Mouse (Mus musculus) liver, adult (tissue): ENCODE results near the gene Sphk2.

Experiments
- GATA4 ChIP-seq: IDR thresholded peaks from 2 replicates; pipeline ENCODE4 v1.6.1; 2014; ENCODE audit warnings: mild to moderate bottlenecking, low read length; ENCODE audit not compliant: insufficient replicate concordance

Sphk2 gene

DNA sequence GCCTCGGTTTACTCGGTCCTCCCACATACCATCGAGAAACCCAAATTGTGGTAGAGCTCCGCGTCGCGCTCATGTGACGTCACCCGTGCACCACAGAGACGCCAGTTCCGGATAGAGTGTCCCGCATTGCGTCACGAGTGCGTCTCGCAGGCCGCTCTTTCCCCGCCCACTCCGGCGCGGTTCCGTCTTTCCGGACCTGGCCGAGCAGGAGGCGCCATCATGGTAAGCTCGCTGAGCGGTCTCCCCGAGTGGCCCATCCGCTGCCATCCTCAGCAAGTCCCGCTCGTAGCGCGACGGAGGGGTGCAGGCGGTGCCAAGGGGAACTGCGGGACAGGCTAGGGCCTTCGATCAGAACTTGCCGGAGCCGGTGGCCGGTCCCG lies at the start of gene Sphk2:
Sphk2 (minus strand) TSS at position 85 of the 380 bp plus-strand sequence.
- no peak; the same call in 1 of the 2 replicates for TF ChIP-seq GATA4

DNA sequence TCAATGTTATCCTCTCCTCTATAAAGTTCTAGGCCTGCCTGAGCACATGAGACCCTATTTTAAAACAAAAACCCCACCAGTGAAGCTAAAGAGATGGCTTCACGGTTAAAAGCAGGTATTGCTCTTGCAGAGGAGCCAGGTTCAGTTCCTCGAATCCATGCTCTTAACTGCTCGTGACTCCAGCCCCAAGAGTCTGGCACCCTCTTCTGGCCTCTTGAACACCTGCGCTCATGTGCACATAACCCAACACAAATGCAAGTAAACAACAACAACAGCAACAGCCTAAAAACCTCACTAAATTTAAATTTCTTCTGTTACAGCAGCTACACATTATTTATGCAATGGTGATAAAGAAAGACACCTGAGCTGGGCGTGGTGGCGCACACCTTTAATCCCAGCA lies 49.7 kb upstream of the Sphk2 start:
- TF ChIP-seq GATA4: no peak

DNA sequence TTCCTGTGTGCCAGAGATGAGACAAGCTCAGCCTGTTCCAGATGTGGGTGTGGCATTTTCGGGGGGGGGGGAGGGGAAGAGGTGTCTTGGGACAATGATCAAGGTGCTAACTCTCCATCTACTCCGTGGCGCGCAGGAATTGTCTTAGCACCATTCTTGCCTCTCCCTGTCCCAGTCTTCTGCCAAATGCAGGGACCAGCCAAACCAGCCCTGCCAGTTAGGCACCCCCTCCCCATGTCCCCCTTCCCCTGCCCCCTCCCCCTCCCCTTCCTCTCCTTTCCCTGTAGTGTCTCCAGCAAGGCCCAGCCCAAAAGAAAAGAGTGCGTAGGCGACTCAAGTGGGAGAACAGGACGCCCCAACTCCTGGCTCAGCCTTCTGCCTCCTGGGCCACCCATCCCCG lies 49.0 kb upstream of the Sphk2 start:
- TF ChIP-seq GATA4: no peak

DNA sequence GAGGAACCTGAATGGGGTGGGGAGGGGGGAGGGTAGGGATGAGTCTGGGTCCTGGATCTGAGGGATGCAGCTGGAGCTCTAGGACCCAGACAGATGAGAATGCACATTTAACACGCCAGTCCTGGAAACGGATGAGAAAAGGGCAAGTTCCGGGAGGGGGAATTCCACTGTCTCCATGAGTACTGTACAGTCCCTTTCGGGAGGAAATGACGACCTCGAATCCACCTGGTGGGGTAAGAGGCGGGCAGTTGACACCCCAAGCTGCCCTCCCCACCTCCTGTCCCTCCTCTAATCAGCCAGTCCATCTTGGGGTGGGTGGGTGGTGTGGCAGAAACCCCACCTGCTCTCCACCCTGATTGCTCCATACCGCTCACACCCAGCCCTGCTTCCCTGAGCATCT lies 48.2 kb upstream of the Sphk2 start:
- TF ChIP-seq GATA4: no peak

DNA sequence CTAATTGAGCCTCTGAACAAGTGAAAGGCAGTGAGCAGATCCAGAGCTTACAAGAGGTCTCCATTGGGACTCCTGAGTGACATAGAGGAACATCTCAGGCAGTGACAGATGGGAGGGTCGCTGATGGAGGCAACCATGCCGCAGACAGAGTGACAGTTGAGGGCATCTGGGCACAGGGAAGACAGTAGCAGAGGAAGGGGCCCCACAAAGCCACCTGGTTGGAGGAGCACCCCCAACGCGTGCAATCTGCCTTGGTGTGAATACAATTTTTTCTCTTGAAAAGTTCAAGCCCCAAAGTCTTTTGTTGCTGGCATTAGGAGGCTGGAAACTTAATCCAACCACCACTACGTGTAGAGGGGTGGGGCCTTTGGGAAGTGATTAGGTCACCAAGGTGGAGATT lies 42.3 kb upstream of the Sphk2 start:
- no peak for TF ChIP-seq GATA4

DNA sequence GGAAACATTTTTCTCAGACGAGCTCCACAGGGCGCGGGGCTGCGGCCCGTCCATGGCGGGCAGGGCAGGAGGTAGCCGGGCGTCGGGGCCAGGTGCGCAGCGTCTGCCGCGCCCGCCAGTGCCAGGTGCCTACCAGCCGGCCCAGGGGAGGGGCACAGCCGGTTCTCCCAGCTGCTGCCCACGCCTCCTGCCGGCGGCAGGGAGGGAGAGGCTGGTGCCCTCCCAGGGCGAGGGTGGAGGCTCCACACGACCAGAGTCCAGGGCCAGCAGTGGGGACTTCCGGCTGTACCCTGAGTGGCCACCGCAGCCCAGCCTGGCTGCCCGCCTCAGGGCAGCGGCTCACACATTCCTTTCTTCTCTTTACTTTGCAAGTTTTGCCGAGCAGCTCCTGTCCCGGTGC lies 41.6 kb upstream of the Sphk2 start:
- no peak for TF ChIP-seq GATA4

DNA sequence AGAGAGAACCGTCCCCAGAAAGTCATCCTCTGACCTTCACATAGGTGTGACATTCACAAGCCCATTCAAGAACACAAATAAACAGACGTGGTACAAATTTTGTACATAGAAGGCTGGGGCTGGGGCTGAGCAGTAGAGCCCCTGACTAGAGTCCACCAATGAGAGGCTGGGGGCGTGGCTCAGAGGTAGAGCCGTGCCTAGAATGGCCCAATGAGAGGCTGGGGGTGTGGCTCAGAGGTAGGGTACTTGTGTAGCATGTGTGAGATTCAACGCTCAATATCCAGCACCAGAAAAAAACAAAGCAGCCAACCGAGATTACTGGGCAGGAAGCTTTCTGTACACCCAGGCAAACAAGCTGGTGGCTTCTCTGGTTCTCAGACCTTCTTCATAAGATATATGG lies 37.9 kb upstream of the Sphk2 start:
- no peak for TF ChIP-seq GATA4

DNA sequence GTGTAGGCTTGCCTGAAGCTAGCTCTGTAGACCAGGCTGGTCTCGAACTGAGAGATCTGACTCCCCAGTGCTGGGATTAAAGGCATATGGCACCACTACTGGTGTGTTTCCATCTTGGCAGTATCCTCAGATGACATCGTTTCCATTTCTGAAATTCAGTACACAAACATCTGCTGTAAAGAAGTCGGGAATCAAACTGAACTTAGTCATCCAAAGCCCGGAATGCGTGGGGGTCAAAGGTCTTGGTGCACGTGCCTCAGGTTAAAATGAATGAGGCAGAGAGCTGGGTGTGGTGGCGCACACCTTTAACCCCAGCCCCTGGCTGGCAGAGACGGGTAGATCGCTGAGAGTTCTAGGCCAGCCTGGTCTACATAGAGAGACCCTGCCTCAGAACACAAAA lies 32.4 kb upstream of the Sphk2 start:
- no peak for TF ChIP-seq GATA4

DNA sequence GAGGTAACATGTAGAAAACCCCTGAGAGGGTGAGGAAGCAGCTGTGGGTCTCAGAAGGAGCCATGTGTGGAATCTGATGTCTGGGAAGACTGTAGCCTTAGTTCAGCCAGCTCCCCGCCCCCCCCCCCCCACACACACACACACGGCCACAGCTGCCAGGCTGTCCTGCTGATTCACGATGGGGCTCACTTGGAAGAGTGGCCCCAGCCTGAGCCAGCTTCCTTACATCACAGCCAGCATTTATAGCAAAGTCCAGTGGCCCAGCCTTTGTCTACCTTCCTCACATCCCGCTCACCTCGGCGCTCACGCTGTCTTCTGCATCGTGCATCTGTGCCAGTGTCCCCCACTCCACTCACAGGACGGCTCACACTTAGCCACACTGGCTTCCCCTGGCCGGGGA lies 31.6 kb upstream of the Sphk2 start:
- TF ChIP-seq GATA4: no peak

DNA sequence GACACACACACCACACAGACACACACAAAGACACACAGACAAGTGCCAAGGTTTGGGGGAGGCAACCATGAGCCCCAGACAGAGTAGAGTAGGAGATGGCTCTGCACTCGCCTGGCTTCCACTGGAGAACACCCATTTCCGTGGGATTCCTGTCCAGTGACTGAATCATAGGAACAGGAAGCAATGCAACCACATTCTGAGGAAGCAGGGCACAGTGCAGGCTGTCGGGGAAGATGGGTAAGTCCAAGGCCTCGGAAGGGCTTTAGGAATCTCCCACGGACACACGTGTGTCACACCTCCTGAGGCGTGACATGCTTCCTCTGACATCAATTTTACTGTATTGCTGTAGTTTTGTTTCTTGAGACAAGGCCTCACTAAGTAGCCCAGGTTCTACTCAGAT lies 30.3 kb upstream of the Sphk2 start:
- TF ChIP-seq GATA4: no peak

DNA sequence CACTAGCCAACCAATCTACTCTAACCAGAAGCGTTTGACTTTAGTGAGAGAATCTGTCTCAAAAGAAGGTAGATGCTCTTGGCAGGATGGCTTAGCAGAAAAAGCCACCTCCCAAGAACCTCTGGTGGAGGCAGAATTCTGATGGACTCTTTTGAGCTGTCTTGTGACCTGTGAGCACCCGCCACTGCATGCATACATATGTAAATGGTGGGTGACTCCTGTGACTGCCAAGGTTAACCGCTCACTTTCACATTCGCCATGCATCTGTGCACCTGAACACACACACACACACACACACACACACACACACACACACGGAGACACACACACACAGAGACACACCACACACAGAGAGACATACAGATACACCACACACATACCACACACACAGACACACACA lies 29.6 kb upstream of the Sphk2 start:
- no peak for TF ChIP-seq GATA4

DNA sequence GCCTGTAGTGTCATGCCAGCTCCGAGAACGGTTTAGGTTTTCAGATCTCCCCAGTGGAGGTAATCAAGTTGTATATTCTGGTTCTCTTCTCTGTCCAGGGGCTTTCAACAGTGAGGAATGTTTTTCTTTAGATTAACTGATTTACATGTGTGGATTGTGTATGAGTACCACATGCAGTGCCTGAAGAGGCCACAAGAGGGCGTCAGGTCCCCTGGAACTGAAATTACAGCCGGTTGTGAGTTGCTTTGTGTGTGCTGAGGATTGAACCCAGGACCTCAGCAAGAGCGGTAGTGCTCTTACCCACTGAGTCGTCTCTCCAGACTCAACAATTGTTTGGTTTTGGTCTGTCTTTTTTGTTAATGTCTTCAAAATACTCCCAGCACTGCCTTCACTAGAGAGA lies 28.7 kb upstream of the Sphk2 start:
- no peak for TF ChIP-seq GATA4

DNA sequence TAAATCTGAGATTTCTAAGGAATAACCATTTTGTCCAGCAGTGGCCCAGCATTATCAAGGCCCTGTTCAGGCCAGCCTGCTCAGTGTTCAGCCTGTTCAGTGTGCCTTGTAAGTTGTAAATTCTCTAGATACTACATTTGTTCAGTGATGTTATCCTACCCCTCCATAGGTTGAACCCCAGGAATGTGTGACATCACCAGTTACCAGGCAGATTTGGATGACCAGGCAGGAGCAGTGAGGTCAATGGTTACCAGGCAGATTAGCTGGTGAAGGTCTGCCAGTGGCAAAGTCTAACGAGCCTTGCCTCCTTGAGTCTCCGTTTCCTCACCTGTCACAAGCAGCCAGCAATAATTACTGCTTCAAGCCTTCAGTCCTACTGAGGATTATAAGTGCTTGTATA lies 26.6 kb upstream of the Sphk2 start:
- TF ChIP-seq GATA4: no peak

DNA sequence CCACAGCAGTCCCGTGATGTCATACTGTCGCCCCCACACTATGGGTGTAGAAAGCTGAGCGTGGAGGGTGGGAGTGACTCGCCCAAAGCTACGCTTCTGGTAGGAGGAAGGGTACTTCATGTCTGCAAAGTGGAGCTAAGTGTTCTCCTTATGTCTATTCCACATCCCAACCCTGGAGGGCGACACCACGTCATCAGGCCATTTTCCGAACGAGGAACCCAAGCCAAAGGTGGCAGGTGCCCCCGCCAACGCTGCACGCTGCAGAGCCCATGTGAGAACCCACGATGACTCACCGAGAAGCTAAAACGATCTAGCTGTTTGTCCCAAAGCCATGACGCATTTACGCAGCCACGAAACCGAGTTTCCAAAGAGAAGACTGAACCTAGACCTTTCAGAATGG lies 24.5 kb upstream of the Sphk2 start:
- TF ChIP-seq GATA4: no peak

DNA sequence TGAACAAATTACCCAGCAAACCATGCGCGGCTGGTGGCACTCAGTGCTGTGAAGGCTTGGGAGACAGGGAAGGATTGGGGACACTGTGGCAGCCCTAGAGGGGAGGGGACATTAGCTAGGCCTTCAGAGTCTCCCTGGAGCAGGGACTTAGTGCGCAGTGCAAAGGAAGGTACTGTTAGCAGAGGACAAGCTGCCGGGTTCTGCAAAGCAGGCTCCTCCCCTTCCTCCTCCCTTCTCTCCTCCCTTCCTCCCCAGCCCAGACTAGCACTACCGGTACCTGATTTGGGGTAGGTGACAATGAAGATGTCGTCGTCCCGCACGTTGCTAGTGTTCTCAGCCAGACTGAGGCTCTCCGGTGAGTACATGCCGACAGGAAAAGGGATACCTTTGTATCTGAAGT lies 24.0 kb upstream of the Sphk2 start:
- no peak for TF ChIP-seq GATA4

DNA sequence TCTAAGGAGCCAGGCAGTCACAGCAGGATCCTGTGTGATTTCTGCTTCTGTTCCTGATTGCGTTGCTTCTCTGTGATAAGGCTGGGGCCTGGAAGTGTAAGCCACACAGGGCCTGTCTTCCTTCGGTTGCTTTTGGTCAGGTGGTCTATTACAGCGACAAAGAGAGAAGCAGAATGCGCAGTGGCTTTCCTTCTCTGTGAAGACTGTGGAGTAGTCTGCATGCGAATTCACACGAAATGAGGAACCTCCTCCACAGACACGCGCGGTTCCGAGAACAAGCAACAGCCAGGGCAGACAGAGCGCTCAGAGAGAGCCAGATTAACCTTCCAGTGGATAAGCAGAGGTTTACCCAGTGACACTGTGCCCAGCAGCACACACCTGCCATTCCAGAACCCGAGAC lies 23.5 kb upstream of the Sphk2 start:
- TF ChIP-seq GATA4: no peak

DNA sequence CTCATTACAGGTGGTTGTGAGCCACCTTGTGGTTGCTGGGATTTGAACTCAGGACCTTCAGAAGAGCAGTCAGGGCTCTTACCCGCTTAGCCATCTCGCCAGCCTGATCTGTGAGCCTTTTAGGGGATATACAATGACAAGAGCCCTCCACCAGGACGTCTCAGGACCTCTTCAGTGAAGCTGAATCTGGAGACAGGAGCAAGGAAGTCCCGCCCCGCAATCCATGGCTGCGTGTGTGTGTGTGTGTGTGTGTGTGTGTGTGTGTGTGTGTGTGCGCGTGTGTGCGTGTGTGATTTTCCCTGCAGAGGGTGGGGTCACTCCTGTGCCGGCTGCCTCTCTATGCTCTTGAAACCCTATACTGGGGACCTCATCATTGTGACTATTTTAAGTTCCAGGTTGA lies 22.0 kb upstream of the Sphk2 start:
- TF ChIP-seq GATA4: no peak

DNA sequence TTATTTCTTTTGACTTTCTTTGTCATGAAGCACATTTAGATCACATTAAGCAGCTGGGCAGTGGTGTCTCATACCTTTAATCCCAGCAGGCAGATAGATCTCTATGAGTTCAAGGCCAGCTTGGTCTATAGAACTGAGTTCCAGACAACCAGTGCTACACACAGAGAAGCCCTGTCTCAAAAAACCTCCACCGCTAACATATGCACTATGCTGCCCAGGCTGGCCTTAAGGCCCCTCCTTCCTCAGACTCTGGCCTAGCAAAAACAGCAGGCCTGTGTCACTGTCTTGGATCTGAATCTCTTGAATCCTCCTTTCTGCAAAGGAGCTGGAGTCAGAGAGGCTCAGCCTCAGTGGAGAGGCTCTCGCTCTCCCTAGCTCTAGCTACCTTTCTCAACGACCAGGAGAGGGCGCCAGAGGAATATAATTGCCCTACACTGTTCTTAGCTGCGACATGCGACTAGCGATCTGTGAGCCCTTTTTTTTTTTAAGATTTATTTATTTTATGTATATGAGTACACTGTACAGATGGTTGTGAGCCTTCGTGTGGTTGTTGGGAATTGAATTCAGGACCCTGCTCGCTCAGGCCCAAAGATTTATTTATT lies 21.5 kb upstream of the Sphk2 start:
- TF ChIP-seq GATA4: no peak
